ENCODE assay signal across 8 mouse cellular contexts in genomic region chr4:41274980-41275850, GRCm38 (mm10). TPM values are rescaled to one million over a fixed set of nuclear protein-coding genes. Genes with fewer than 3 reads are reported as not detected.
DNase-seq lines count a peak whose midpoint lies in the region; ATAC-seq lines count a peak whose summit lies in the region.

Gene Ubap2, minus strand, starts transcription at chr4:41275144.

- peaks cover 5% of the 10 kb centered on the region; the same call in 1 of the 2 replicates for H3K36me3 ChIP-seq in forebrain, embryonic 14.5 days (ENCODE audit: control insufficient read depth, insufficient read depth, low read length)
- H3K36me3 ChIP-seq in neural tube, embryonic 15.5 days: peaks cover 4% of the 10 kb centered on the region; the same call in 1 of the 2 replicates

- ATAC-seq in forebrain, embryonic 14.5 days: peak; percentile 99
- peak; percentile 99 for ATAC-seq in neural tube, embryonic 15.5 days (ENCODE audit: low FRiP score)

- peaks cover 22% of the 10 kb centered on the region for H3K4me1 ChIP-seq in forebrain, embryonic 14.5 days (ENCODE audit: control insufficient read depth, insufficient read depth, low read length)
- peaks cover 38% of the 10 kb centered on the region for H3K4me1 ChIP-seq in neural tube, embryonic 15.5 days

- DNase-seq in ES-CJ7 (ENCODE audit: low read depth, low spot score): peak; percentile 100
- peak; percentile 96 for DNase-seq in cerebellum, adult 11 months
- DNase-seq in forebrain, embryonic 14.5 days (ENCODE audit: low spot score): peak; percentile 100
- peak; percentile 93 to 96 for DNase-seq in heart, postnatal 14 days
- peak; percentile 99 for DNase-seq in layer of hippocampus, adult 11-12 months (ENCODE audit: low spot score)
- peak; percentile 98 for DNase-seq in lung, adult 18-20 months
- DNase-seq in testis, postnatal 14 days (ENCODE audit: low spot score): peak; percentile 98

- intact Hi-C loops in heart, postnatal 14 days (cut with DNase I): loop anchor here (5.0 kb wide), 1 partner anchor 148 kb away; no protein-coding TSS in a partner anchor

- no peaks in the 10 kb centered on the region for H3K9me3 ChIP-seq in forebrain, embryonic 14.5 days (replicated peaks; ENCODE audit: control insufficient read depth, low read length)
- H3K9me3 ChIP-seq in neural tube, embryonic 15.5 days (replicated peaks): no peaks in the 10 kb centered on the region

- H3K4me3 ChIP-seq in forebrain, embryonic 14.5 days (ENCODE audit: low read depth, low read length): peak within 1 kb of the TSS; percentile 81
- H3K4me3 ChIP-seq in neural tube, embryonic 15.5 days (replicated peaks): peak within 1 kb of the TSS; percentile 94

- peak within 1 kb of the TSS; percentile 89 for H3K27ac ChIP-seq in forebrain, embryonic 14.5 days (ENCODE audit: low read depth, low read length)
- peak within 1 kb of the TSS; percentile 96 for H3K27ac ChIP-seq in neural tube, embryonic 15.5 days (replicated peaks)

- peak within 1 kb of the TSS; percentile 93 for H3K9ac ChIP-seq in forebrain, embryonic 14.5 days (ENCODE audit: low read length)
- H3K9ac ChIP-seq in neural tube, embryonic 15.5 days (replicated peaks): peak within 1 kb of the TSS; percentile 91

- H3K27me3 ChIP-seq in forebrain, embryonic 14.5 days (replicated peaks; ENCODE audit: control insufficient read depth, insufficient read depth, low read length): no peaks in the 10 kb centered on the region
- H3K27me3 ChIP-seq in neural tube, embryonic 15.5 days (replicated peaks): no peaks in the 10 kb centered on the region

- under 1% methylated on average over 60 of the region's 60 CpGs for WGBS in forebrain, embryonic 14.5 days
- under 1% methylated on average over 60 of the region's 60 CpGs for WGBS in neural tube, embryonic 15.5 days

- H3K4me2 ChIP-seq in forebrain, embryonic 14.5 days (ENCODE audit: low read length): peak within 1 kb of the TSS; percentile 81
- H3K4me2 ChIP-seq in neural tube, embryonic 15.5 days: peak within 1 kb of the TSS; percentile 81

RNA-seq across cellular contexts. Expression of gene Ubap2, which starts in this region (rescaled TPM):
- polyA plus RNA-seq in forebrain, embryonic 14.5 days (2014; fragmentation: Nextera tagmentation; extraction: Ambion mirVana): 41.7 and 51.2 TPM in 2 replicates
- 10 to 100 TPM; 65.3 to 66.0 TPM for total RNA-seq in heart, postnatal 14 days (2021)
- polyA plus RNA-seq in neural tube, embryonic 15.5 days (2015; fragmentation: Nextera tagmentation; extraction: Ambion mirVana): 46.3 and 54.7 TPM in 2 replicates

Comparison
In these comparisons a context has a peak if more than half of its experiments do, and no peak if none do; other contexts are left out.
1. Peak in every context shown above with its lines: DNase-seq, ATAC-seq, H3K4me3 ChIP-seq and H3K27ac ChIP-seq.